Mouse (Mus musculus): ENCODE measurements around the gene Rasl11a.
"Not testable (repeated sequence)": the region's sequence is repeated elsewhere in the genome, so short reads cannot be mapped to it uniquely, and the experiment has no call there.

Gene Rasl11a

GRCm38 (mm10) chr5:146893478-146894182 lies 48.8 kb downstream of the Rasl11a start:
- no peak for DNase-seq (ENCODE audit: low spot score)

DNA sequence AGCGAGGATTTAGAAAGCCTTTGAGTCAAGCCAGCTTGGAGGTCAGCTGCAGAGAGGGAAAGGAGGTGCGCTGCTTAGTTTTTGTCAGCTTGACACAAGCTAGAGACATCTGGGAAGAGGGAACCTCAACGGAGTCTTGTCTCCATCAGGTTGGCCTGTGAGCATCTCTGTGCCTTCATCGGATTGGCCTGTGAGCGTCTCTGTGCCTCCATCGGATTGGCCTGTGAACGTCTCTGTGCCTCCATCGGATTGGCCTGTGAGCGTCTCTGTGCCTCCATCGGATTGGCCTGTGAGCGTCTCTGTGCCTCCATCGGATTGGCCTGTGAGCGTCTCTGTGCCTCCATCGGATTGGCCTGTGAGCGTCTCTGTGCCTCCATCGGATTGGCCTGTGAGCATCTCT lies 50.8 kb downstream of the Rasl11a start:
- DNase-seq (ENCODE audit: low spot score) = not testable (repeated sequence)

DNA sequence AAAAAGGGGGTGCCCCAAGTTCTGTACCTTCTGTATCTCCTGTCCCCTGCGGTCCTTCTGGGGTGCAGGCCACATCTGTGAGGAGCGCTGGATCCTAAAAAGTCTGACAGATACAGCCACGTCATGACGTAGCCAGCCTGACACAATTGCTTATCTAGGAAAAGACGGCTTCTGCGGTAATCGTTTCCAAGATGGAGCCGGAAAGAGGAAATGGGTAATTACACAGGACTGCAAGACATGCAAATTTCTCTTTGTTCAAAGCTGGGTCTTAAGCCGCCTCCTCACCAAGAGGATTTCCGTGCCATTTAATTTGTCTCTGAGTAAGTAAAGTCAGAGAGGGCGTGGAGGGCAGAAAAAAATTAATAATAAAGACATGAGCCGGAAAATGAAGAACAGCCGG lies 52.1 kb downstream of the Rasl11a start:
- no peak for DNase-seq (ENCODE audit: low spot score)
